Mouse (Mus musculus) right cerebral cortex, postnatal 36 days (tissue): ENCODE measurements around the gene Atp6v1g2.
"Not testable (repeated sequence)": the region's sequence is repeated elsewhere in the genome, so short reads cannot be mapped to it uniquely, and the experiment has no call there.

Source experiments
- DNase-seq, 2 experiments: peaks; one replicate each; pipeline ENCODE4 v3.0.0; 2022; ENCODE audit warnings: low spot score in 2 of 2, mixed read lengths in 1 of 2

Atp6v1g2 gene

GRCm38 (mm10) chr17:35202442-35202841 is 31.0 kb upstream of the Atp6v1g2 start:
- no peak for DNase-seq

DNA sequence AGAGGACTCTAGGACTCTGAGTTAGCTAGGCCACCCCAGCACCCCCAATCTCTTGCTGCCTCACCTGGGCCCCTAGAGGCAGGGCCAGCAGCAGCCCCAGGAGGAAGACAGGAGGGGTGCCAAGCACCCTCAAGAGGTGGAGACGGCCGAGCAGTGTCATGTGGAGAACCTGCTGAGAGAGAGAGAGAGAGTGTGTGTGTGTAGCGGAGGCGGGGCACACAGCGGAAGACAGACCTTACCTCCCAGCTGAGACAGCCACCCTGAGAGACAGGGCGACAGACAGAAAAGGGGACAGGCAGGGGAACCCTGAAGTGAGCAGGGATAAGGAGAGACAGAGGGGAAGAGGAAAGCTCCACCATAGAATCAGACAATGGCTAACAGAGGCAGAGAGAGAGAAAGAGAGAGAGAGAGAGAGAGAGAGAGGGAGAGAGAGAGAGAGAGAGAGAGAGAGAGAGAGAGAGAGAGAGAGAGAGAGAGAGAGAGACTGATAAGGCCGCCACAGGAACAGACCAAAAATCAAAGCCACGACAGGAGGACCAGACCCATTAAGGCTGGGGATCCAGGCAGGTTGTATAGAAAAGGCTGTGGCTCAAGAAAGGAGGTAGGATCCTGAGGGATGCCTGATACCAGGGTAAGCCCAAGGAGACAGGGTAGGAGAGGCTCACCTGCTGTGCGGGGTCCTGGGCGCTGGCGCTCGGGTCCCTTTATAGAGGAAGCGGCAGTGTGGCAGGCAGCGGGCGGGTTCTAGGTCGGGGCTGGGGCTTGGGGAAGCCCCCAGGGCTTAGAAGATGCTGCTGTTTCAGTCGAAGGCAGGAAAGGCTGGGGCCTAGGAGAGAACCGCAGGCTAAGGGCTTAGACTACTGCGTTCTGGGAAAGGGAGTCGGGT is 28.7 kb upstream of the Atp6v1g2 start, which contains the start of gene Lta:
Gene Lta (minus strand): TSS at position 858 of the 886 bp plus-strand sequence.
- DNase-seq: no peak

DNA sequence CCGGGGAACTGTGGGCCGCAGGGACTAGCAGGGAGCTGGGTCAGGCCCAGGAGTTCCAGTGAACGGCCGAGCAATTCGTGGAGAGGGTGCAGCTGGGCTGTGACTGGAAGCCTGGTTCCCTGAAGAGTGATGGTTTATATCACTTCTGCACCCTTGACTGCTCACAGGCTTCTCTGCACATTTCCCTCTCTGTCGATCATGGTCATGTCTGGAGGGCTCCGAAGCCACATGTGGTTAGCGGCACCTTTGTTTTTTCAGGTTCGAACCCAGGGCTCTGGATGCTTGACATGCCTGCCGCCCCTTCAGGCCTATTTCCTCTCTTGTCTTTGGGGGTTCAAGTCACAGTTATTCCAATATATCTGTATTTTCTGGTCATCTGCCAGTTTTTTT is 28.1 kb upstream of the Atp6v1g2 start:
- no peak for DNase-seq

DNA sequence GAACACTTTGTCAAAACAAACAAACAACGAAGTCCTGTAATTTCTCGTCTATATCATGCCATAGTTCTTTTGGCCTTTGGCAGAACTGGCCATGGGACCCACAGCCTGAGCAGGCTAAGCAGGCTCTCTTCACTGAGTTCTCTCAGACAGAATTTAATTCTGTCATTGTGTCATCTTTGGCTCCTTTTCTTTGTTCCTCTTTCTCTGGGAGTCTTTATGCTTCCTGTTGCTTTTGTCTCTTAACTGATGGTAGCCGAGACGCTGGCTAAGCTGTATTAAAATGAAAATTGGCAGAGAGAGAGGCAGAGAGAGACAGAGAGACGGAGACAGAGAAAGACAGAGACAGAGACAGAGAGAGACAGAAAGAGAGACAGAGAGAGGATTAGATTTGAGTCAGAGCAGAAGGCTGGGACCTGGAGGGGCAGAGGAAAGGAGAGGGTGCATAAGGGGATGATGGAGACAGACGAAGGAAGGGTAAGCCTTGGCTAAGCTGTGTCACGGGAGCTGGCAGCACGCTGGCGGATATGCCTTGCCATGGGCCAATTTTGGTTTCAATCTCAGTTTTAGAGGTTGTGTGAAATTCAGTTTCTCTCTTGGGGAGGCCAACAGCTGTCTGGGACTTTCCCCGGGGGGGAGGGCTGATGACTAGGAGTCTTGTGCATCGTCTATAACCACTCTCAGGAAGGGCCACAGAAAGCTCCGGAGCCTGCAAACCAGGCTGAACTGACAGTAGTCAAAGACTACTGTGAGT is 23.5 kb upstream of the Atp6v1g2 start:
- DNase-seq: no peak

- no peak for DNase-seq
These were observed 22.9 kb upstream of the Atp6v1g2 start for GRCm38 (mm10) chr17:35210593-35210992.

DNA sequence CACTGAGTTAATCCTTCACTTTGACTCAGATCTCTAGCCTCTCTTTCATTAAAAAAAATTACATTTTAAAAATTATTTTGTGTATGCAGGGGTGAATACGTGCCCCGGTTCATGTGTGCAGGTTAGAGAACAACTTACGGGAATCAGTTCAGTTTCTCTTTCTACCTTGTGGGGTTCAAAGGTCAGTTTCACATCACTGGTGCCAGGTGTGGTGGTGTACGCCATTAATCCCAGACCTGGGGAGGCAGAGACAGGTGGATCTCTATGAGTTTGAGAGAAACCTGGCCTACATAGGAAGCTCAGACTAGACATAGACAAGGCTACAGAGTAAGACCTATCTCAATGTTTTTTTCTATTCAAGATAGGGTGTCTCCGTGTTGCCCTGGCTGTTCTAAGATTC is 20.4 kb upstream of the Atp6v1g2 start:
- no peak for DNase-seq

DNA sequence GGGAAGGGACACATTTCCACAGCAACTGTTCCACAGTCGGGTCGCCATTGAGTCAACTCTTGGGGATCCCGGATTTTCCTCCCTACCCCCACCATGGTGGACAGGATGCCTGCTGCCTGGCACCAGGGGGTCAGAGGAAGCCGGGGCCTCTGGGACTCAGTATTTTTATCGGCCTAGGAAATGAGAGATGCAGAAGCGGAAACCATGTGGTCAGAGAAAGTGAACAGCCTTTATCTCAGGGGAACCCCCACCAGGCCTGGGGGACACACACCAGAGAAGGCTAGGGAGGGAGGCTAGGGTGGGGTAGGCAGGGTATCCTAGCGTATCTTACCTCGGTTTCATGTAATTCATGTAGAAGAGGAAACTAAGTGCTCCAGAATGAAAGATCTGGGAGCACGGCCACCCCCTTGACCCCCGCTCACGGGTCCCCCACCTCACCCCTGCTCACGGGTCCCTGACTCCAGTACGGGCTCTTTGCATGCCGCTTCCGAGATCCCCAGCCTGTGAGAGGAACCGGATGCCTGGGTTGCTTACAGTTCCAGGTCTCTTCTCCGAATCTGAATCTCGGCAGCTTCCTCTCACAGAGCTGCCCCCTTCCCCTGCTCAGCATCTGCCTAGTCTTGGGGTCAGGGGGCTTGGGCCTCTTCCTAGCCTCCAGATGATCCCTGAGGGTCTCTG is 14.8 kb upstream of the Atp6v1g2 start:
- no peak for DNase-seq

DNA sequence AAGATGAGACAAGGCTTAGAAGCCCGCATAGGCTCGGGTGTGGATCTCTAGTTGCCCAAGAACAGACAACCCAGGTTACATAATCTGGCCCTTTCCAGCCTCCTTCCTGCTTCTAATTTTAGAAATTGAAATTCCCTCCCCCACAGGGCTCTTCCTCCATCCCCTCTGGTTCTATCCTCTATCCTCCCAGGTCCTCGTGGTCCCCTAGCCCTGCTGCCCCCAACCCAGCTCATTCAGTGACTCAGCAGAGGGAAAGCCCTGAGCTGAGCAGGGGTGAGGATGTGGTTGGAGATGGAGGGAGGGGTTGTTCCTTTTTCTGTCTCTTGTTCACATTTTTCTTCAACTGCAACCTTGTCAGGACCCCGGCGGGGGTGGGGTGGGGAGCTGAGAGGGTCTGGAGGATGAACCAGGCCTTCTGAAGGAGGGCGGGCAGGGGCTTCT is 13.8 kb upstream of the Atp6v1g2 start:
- DNase-seq: no peak

DNA sequence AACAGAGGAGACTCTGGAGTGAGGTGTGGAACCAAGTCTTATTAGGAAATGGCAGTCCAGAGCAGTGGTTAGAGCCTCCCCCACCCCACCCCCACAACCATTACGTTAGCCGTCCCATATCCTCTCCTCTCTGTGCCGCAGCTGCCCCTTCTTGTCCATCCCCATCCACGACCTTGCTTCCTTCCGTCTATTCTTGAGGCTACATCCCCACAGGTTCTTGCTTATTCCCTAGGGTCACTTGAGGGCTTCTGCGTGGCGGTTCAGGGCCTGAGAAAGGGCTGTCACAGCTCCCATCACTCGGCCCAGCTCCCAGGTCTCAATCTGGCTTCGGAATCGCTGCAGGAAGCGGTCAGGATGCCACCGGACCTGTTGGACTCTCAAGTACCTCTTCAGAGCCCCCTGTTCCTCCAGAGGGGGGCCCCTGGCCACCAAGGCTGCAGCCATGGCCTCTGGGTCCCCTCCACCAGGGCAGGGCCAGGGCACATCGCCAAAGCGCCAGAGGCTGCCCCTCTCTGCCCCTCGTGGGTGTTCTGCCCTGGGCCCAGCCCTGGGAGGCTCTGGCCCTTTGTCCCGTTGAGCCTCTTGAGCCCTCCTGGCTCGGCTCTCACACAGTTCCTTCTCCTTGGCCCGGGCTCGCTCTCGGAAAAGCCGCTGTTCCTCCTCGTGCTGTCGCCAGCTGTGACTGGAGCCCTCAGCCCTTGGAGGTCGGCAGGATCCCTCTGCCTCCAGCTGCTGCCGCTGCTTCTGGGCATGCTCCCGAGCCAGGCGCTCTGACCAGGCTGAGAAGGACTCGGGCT is 13.1 kb upstream of the Atp6v1g2 start, which contains the start of gene Gm16181:
Gene Gm16181 (plus strand): TSS at position 679 of the 797 bp plus-strand sequence.
- DNase-seq: no peak

- DNase-seq: no peak
These were observed 11.2 kb upstream of the Atp6v1g2 start for GRCm38 (mm10) chr17:35222299-35222698.

- DNase-seq: no peak
These were observed 8.8 kb upstream of the Atp6v1g2 start for GRCm38 (mm10) chr17:35224641-35225040.

GRCm38 (mm10) chr17:35225456-35225855 is 8.0 kb upstream of the Atp6v1g2 start:
- no peak for DNase-seq

GRCm38 (mm10) chr17:35226561-35227046 is 6.9 kb upstream of the Atp6v1g2 start:
- DNase-seq: no peak

- no peak for DNase-seq
These were observed 2.4 kb upstream of the Atp6v1g2 start for GRCm38 (mm10) chr17:35231022-35231421.

GRCm38 (mm10) chr17:35232043-35232442 is 1.4 kb upstream of the Atp6v1g2 start:
- DNase-seq: peak in 1 of 2 experiments; percentile 60

GRCm38 (mm10) chr17:35232659-35233058 is 801 bp upstream of the Atp6v1g2 start:
- DNase-seq: no peak

DNA sequence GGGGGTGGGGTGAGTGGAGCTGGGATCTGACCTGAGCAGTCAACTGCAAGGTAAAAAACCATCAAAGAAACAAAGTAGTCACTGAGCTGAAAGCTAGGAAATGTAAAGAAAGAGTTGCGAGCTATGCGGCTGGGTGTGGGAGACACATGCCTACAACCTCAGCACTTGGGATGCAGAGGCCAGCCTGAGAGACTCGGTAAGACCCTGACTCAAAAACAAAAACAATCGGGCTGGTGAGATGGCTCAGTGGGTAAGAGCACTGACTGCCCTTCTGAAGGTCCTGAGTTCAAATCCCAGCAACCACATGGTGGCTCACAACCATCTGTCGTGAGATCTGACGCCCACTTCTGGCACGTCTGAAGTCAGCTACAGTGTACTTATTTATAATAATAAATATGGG is 630 bp downstream of the Atp6v1g2 start:
- DNase-seq: not testable (repeated sequence)

- no peak for DNase-seq
These were observed 1.4 kb downstream of the Atp6v1g2 start for GRCm38 (mm10) chr17:35234903-35235302.

GRCm38 (mm10) chr17:35235614-35236389 is 2.3 kb downstream of the Atp6v1g2 start, which contains the start of gene Nfkbil1:
Gene Nfkbil1, minus strand, starts transcription at chr17:35235792.
- peak; percentile 87 to 93 for DNase-seq

GRCm38 (mm10) chr17:35236390-35236746 is 2.9 kb downstream of the Atp6v1g2 start:
- DNase-seq: peak; percentile 97 to 99
